Mouse (Mus musculus) spleen, adult 2 months (tissue): Measurements from ENCODE around the gene Ppp2r5a.

ENCODE experiments used
- CTCF ChIP-seq: fragments of 200-500 bp; IDR thresholded peaks from 2 replicates; pipeline ENCODE4 v1.5.1; 2011; ENCODE audit warnings: mild to moderate bottlenecking, inconsistent platforms; ENCODE audit not compliant: insufficient read depth, insufficient read length, insufficient replicate concordance; ENCODE audit errors: extremely low read depth
- POLR2A ChIP-seq: fragments of 200-500 bp; IDR thresholded peaks from 2 replicates; pipeline ENCODE4 v1.6.1; 2011; ENCODE audit warnings: low read depth, low read length, inconsistent platforms

DNA sequence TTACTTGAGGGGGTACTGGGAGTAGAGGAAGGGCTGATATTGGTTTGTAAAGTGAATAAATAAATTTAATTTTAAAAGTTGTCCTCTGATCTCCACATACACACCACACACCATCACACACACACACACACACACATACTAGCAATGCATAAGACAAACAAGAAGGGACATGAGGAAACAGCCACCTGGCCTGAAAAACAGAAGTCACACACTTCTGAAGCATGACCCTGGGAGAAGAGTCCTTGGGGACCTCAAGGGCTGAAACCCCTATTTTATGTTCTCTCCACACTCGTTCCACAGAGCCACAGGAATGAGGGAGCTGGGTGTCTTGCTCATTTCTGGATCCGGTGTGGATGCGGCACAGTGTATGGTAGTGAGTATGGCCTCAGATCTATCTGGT is 79.7 kb downstream of the Ppp2r5a start:
- TF ChIP-seq POLR2A (no peak), CTCF (no peak)
